Mouse (Mus musculus): Measurements from ENCODE around the gene Plgrkt. TPM values are rescaled to one million over a fixed set of nuclear protein-coding genes. Genes with fewer than 3 reads are reported as not detected.

Plgrkt gene
- polyA plus RNA-seq, 1 experiment, result 34.0 TPM

GRCm38 (mm10) chr19:29391279-29391678 lies 24.1 kb upstream of the Plgrkt start:
- H3K27me3 ChIP-seq (ENCODE audit: control insufficient read depth, insufficient read depth, low read length), result no peaks in the 10 kb centered on the region
- H3K27ac ChIP-seq (ENCODE audit: insufficient read depth, low read length), result no peak overlapping the region
- DNase-seq, result no peak
- H3K4me1 ChIP-seq (ENCODE audit: control insufficient read depth, insufficient read depth, low read length), result no peaks in the 10 kb centered on the region
- no peak for TF ChIP-seq CTCF (IDR thresholded peaks at IDR 0.05; ENCODE audit: borderline replicate concordance, insufficient read depth, low read depth, low read length)
- no peak for TF ChIP-seq POLR2A (IDR thresholded peaks at IDR 0.05; ENCODE audit: borderline replicate concordance, insufficient read depth, low read length)
- 68% methylated on average over 4 of the region's 4 CpGs for WGBS
- H3K4me3 ChIP-seq (replicated peaks; ENCODE audit: insufficient read depth, low read depth, low read length), result no peak overlapping the region

GRCm38 (mm10) chr19:29390483-29390882 lies 23.3 kb upstream of the Plgrkt start:
- WGBS, result 66% methylated on average over 5 of the region's 5 CpGs
- H3K4me1 ChIP-seq (ENCODE audit: control insufficient read depth, insufficient read depth, low read length), result no peaks in the 10 kb centered on the region
- H3K27me3 ChIP-seq (ENCODE audit: control insufficient read depth, insufficient read depth, low read length), result no peaks in the 10 kb centered on the region
- no peak for DNase-seq
- H3K27ac ChIP-seq (ENCODE audit: insufficient read depth, low read length), result no peak overlapping the region
- H3K4me3 ChIP-seq (replicated peaks; ENCODE audit: insufficient read depth, low read depth, low read length), result no peak overlapping the region
- TF ChIP-seq POLR2A (IDR thresholded peaks at IDR 0.05; ENCODE audit: borderline replicate concordance, insufficient read depth, low read length) (no peak), CTCF (IDR thresholded peaks at IDR 0.05; ENCODE audit: borderline replicate concordance, insufficient read depth, low read depth, low read length) (no peak)

- no peak overlapping the region for H3K27ac ChIP-seq (ENCODE audit: insufficient read depth, low read length)
- no peaks in the 10 kb centered on the region for H3K27me3 ChIP-seq (ENCODE audit: control insufficient read depth, insufficient read depth, low read length)
- no peak for DNase-seq
- TF ChIP-seq POLR2A (IDR thresholded peaks at IDR 0.05; ENCODE audit: borderline replicate concordance, insufficient read depth, low read length) (no peak), CTCF (IDR thresholded peaks at IDR 0.05; ENCODE audit: borderline replicate concordance, insufficient read depth, low read depth, low read length) (no peak)
- H3K4me1 ChIP-seq (ENCODE audit: control insufficient read depth, insufficient read depth, low read length), result no peaks in the 10 kb centered on the region
- 98% methylated on average over 1 of the region's 1 CpGs for WGBS
- no peak overlapping the region for H3K4me3 ChIP-seq (replicated peaks; ENCODE audit: insufficient read depth, low read depth, low read length)
Measured at GRCm38 (mm10) chr19:29388818-29389217, 21.6 kb upstream of the Plgrkt start.

GRCm38 (mm10) chr19:29385822-29386221 lies 18.6 kb upstream of the Plgrkt start:
- no peak for TF ChIP-seq POLR2A (IDR thresholded peaks at IDR 0.05; ENCODE audit: borderline replicate concordance, insufficient read depth, low read length)
- no peak for TF ChIP-seq CTCF (IDR thresholded peaks at IDR 0.05; ENCODE audit: borderline replicate concordance, insufficient read depth, low read depth, low read length)
- Histone ChIP-seq H3K4me1 (ENCODE audit: control insufficient read depth, insufficient read depth, low read length) (no peaks in the 10 kb centered on the region), H3K27me3 (ENCODE audit: control insufficient read depth, insufficient read depth, low read length) (no peaks in the 10 kb centered on the region), H3K27ac (ENCODE audit: insufficient read depth, low read length) (no peak overlapping the region), H3K4me3 (replicated peaks; ENCODE audit: insufficient read depth, low read depth, low read length) (no peak overlapping the region)
- 88% methylated on average over 4 of the region's 4 CpGs for WGBS
- no peak for DNase-seq

GRCm38 (mm10) chr19:29384994-29385393 lies 17.8 kb upstream of the Plgrkt start:
- 87% methylated on average over 6 of the region's 6 CpGs for WGBS
- H3K27me3 ChIP-seq (ENCODE audit: control insufficient read depth, insufficient read depth, low read length), result no peaks in the 10 kb centered on the region
- DNase-seq, result no peak

GRCm38 (mm10) chr19:29384412-29384811 lies 17.2 kb upstream of the Plgrkt start:
- Histone ChIP-seq H3K27ac (ENCODE audit: insufficient read depth, low read length) (no peak overlapping the region), H3K4me1 (ENCODE audit: control insufficient read depth, insufficient read depth, low read length) (no peaks in the 10 kb centered on the region), H3K27me3 (ENCODE audit: control insufficient read depth, insufficient read depth, low read length) (no peaks in the 10 kb centered on the region), H3K4me3 (replicated peaks; ENCODE audit: insufficient read depth, low read depth, low read length) (no peak overlapping the region)
- DNase-seq, result no peak
- WGBS, result 88% methylated on average over 9 of the region's 9 CpGs
- TF ChIP-seq POLR2A (IDR thresholded peaks at IDR 0.05; ENCODE audit: borderline replicate concordance, insufficient read depth, low read length) (no peak), CTCF (IDR thresholded peaks at IDR 0.05; ENCODE audit: borderline replicate concordance, insufficient read depth, low read depth, low read length) (no peak)

More at GRCm38 (mm10) chr19:29384994-29385393, 17.8 kb upstream of the Plgrkt start:
- Histone ChIP-seq H3K4me1 (ENCODE audit: control insufficient read depth, insufficient read depth, low read length) (no peaks in the 10 kb centered on the region), H3K27ac (ENCODE audit: insufficient read depth, low read length) (no peak overlapping the region), H3K4me3 (replicated peaks; ENCODE audit: insufficient read depth, low read depth, low read length) (no peak overlapping the region)
- TF ChIP-seq CTCF (IDR thresholded peaks at IDR 0.05; ENCODE audit: borderline replicate concordance, insufficient read depth, low read depth, low read length) (no peak), POLR2A (IDR thresholded peaks at IDR 0.05; ENCODE audit: borderline replicate concordance, insufficient read depth, low read length) (no peak)

DNA sequence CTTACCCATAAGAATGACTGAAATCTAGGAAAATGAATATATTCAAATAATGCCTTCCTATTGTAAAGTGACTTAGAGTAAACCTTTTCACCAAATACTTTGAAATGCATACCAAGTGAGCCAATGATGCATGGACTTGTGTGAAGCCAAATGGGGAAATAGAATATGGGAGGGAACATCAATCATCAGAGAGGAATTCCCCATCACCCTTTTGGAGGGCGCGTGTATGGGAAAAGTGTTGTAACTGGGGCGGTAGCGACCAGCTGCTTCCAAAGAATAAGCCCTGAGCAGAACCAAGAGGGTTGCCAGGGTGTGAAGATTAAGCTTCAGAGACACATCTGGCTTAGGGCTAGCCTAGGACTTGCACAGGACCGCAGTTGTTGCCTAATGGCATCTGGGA lies 16.2 kb upstream of the Plgrkt start:
- Histone ChIP-seq H3K27me3 (ENCODE audit: control insufficient read depth, insufficient read depth, low read length) (no peaks in the 10 kb centered on the region), H3K27ac (ENCODE audit: insufficient read depth, low read length) (no peak overlapping the region), H3K4me3 (replicated peaks; ENCODE audit: insufficient read depth, low read depth, low read length) (no peak overlapping the region), H3K4me1 (ENCODE audit: control insufficient read depth, insufficient read depth, low read length) (no peaks in the 10 kb centered on the region)
- WGBS, result 90% methylated on average over 5 of the region's 5 CpGs
- no peak for TF ChIP-seq CTCF (IDR thresholded peaks at IDR 0.05; ENCODE audit: borderline replicate concordance, insufficient read depth, low read depth, low read length)
- no peak for DNase-seq

GRCm38 (mm10) chr19:29379839-29380603 lies 12.8 kb upstream of the Plgrkt start:
- 91% methylated on average over 14 of the region's 14 CpGs for WGBS
- Histone ChIP-seq H3K4me3 (replicated peaks; ENCODE audit: insufficient read depth, low read depth, low read length) (no peak overlapping the region), H3K4me1 (ENCODE audit: control insufficient read depth, insufficient read depth, low read length) (no peaks in the 10 kb centered on the region), H3K27me3 (ENCODE audit: control insufficient read depth, insufficient read depth, low read length) (no peaks in the 10 kb centered on the region), H3K27ac (ENCODE audit: insufficient read depth, low read length) (no peak overlapping the region)
- DNase-seq, result no peak
- TF ChIP-seq POLR2A (IDR thresholded peaks at IDR 0.05; ENCODE audit: borderline replicate concordance, insufficient read depth, low read length), result no peak
- no peak for TF ChIP-seq CTCF (IDR thresholded peaks at IDR 0.05; ENCODE audit: borderline replicate concordance, insufficient read depth, low read depth, low read length)

Data from cerebellum, adult 2 months (tissue).